8 mouse cellular contexts compared by ENCODE assay signal in the genomic region with DNA sequence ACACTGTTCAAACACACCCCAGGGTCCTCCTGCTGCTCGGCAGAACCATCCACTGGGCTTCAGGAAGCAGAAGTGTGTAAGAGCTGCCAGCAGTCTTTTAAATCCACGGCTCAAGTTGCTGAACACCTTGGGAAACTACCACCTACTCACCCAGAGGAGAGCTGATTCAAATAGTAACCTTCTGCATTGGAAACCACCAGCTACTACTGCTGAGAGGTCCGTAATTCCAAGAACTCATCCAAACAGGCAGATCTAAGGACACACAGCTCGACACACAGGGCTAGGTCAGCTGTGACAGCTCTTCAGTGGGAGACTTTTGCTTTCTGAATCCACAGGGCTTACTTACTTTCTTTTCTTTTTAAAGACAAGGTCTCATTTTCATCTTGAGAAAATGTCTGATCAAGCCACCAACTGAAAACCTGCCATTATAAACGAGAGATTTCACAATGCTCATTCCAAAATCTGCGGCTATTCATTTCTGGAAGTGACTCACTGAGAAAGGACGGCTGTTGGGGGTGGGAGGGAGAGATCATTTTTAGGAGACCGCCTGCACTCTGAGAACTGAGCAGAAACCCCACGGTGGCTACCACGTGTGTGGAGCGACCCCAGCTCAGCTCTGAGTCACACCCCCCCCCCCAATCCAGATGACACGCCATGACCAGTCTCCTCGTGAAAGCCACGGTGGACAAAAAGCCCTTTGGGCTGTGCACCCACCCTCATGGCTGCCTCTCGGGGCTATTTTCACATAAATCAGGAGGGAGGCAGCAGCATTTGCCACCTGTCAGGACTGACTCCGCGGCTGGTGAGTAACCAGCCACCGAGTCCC.
A peak's percentile ranks its signal among the peaks of the same experiment; 100 is the strongest.
DNase-seq lines count a peak whose midpoint lies in the region; TF ChIP-seq lines count a peak whose summit lies in the region.

No protein-coding gene starts in this region.

- H3K27ac ChIP-seq in bone marrow, adult 2 months (ENCODE audit: control insufficient read depth, insufficient read depth, low read depth, low read length, poor library complexity) = peak overlapping the region; percentile 20; the same call in 1 of the 2 replicates
- H3K27ac ChIP-seq in hindbrain, embryonic 10.5 days = peak overlapping the region; percentile 59

- TF ChIP-seq POLR2A in bone marrow, adult 2 months (IDR thresholded peaks at IDR 0.05; ENCODE audit: borderline replicate concordance, control insufficient read depth, low read depth, low read length) = no peak

- peak; percentile 31 for DNase-seq in embryo, embryonic 11 days
- DNase-seq in embryo, embryonic 9.5 days (ENCODE audit: extremely low spot score) = no peak
- DNase-seq in hindbrain, embryonic 10.5 days (ENCODE audit: low spot score) = no peak
- DNase-seq in lung, postnatal 14 days = peak; percentile 48
- DNase-seq in telencephalon, adult 2 months (ENCODE audit: low read depth, low spot score) = peak; percentile 58
- no peak for DNase-seq in cerebellum, adult 11 months
- no peak for DNase-seq in cerebellum, adult 8-10 months

- no peaks in the 10 kb centered on the region for H3K27me3 ChIP-seq in hindbrain, embryonic 10.5 days (ENCODE audit: insufficient read depth, poor library complexity, severe bottlenecking)

- 20% methylated on average over 18 of the region's 18 CpGs for WGBS in bone marrow, adult 2 months
- whole genome bisulfite sequencing in hindbrain, embryonic 10.5 days = 55% methylated on average over 18 of the region's 18 CpGs

- H3K4me1 ChIP-seq in bone marrow, adult 2 months (ENCODE audit: control insufficient read depth, insufficient read depth, low read length) = no peaks in the 10 kb centered on the region; the same call in 1 of the 2 replicates
- peaks cover 36% of the 10 kb centered on the region for H3K4me1 ChIP-seq in hindbrain, embryonic 10.5 days (replicated peaks)

- TF ChIP-seq CTCF in bone marrow, adult 2 months (IDR thresholded peaks at IDR 0.05; ENCODE audit: control insufficient read depth, insufficient read depth, low read length) = no peak

- H3K36me3 ChIP-seq in hindbrain, embryonic 10.5 days = no peaks in the 10 kb centered on the region

- no peaks in the 10 kb centered on the region for H3K9me3 ChIP-seq in hindbrain, embryonic 10.5 days

- no peak overlapping the region for H3K4me3 ChIP-seq in bone marrow, adult 2 months (replicated peaks; ENCODE audit: control insufficient read depth, low read depth, low read length)
- H3K4me3 ChIP-seq in hindbrain, embryonic 10.5 days = peak overlapping the region; percentile 18; the same call in 1 of the 2 replicates

Comparison
In these comparisons a context has a peak if more than half of its experiments do, and no peak if none do; other contexts are left out.
1. DNase-seq: peak in embryo, embryonic 11 days (single experiment), lung, postnatal 14 days (single experiment) and telencephalon, adult 2 months (single experiment); none in embryo, embryonic 9.5 days (single experiment), hindbrain, embryonic 10.5 days (single experiment), cerebellum, adult 11 months (single experiment) and cerebellum, adult 8-10 months (single experiment).